Mouse (Mus musculus) right cerebral cortex, adult 18-20 months (tissue): ENCODE data around the gene Nudt10.
A peak's percentile ranks its signal among the peaks of the same experiment; 100 is the strongest.
"Not testable (repeated sequence)": the region's sequence is repeated elsewhere in the genome, so short reads cannot be mapped to it uniquely, and the experiment has no call there.

Experiments
- DNase-seq: peaks from one replicate; pipeline ENCODE4 v3.0.0; 2022; ENCODE audit warnings: mixed read lengths

Gene Nudt10

DNA sequence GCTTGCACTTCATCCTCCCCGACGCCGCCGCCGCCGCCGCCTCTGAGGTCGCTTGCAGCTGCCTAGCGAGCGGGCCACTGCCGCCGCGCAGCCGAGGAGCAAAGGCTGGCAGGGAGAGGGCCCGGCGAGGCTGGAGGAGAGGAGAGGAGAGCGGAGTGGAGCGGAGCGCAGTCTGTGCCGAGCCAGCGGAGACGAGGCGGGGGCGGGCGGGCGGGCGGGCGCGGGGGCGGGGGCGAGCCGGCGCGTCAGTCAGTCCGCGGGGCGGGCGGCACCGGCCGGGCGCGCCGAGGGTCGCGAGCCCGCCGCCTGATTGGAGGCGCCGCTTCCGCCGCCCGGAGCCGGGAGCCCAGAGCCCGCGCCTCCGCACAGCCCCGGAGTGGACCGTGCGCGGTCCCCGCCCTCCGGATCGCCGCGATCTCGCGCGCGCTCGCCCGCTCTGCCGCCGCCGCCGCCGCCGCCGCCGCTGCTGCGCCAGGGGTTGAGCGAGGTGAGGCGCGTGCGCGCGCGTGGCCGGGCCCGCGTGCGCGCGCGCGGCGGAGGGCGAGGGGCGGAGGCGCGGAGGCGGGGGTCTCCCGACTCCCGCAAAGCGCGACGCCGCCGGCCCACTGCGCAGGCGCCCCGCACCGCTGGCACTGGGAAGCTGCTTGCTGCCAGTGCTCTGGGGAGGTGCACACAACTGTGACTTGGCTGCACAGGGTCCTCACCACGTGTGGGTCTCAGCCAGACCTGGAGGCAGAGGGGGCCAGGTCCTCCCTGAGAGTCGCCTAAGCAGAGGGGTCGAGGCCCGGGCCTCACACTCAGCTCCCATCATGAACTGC, at the start of gene Nudt10:
Gene Nudt10 (minus strand): TSS at position 193 of the 818 bp plus-strand sequence.
- DNase-seq = peak; percentile 5

GRCm38 (mm10) chrX:6172136-6172822, 536 bp downstream of the Nudt10 start:
- DNase-seq = not testable (repeated sequence)

GRCm38 (mm10) chrX:6171718-6172117, 1.1 kb downstream of the Nudt10 start:
- no peak for DNase-seq
